Mouse (Mus musculus) heart, adult 2 months (tissue): ENCODE data around the gene Rassf2.

Source experiments
- CTCF ChIP-seq: fragments of 200-600 bp; IDR thresholded peaks from 2 replicates; pipeline ENCODE4 v1.8.1; 2022; ENCODE audit warnings: antibody characterized with exemption, mild to moderate bottlenecking, moderate library complexity
- EP300 ChIP-seq: fragments of 200-500 bp; IDR thresholded peaks from 2 replicates; pipeline ENCODE4 v1.6.1; 2011; ENCODE audit warnings: low read depth, low read length, control low read depth; ENCODE audit not compliant: insufficient read depth

DNA sequence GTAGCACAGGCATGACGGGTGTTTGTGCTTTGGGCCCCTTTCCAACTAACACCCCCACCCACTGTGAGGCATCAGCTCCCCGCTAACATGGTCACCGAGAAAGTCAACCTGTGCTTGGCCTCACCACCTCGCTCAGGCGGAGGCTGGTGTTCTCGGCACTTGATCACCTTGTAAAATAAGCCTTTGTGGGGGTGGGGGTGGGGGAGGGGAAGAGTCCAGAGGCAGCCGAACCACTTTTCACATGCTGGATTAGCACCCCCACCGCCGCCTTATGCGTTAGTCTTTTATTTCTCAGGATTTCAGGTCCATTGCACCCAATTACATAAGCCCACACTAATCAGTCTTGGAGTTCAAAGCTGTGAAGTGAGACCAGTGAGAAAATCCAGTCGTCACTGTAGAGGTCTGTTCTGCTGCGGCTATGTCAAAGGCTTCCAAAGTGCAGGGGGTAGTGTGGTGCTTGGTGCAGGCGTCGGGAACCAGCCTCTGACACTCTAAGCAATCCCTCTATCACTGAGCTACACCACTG, 36.4 kb downstream of the Rassf2 start:
- TF ChIP-seq CTCF (no peak), EP300 (no peak)
